16 mouse cellular contexts compared by ENCODE assay signal in the genomic region with DNA sequence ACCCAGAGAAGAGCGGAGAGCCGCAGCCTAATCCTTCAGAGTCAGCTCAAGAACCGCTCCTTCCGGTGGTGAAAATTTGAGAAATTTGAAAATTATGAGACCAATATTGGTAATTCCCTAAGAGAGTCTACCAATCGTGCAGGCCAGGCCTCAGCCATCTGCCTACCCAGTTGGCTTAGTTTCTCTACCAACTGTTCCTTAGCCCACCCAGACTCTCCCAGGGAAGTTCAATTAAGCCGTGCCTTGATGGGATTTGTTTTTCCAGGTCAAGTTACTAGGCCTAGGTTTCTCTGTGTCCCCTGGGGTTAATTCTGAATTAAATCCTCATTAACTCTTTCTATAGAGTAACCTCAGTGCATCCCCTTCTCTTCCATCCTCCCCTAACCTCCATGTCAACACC. TPM values are rescaled to one million over a fixed set of nuclear protein-coding genes. Genes with fewer than 3 reads are reported as not detected.
"Had no signal": no experiment of that assay in that cellular context is flagged by ENCODE, and none has a peak within 500 bp of the region (broad histone marks: within the 10 kb centered on the region; RNA-seq: fewer than 3 reads in every experiment).

No protein-coding gene starts in this region.

- DNase-seq: kidney, adult 18-20 months; kidney, postnatal 10 days; kidney, postnatal 4 days; lung, adult 2 months; lung, postnatal 36 days; right cerebral cortex, postnatal 4 days; spleen, adult 18-20 months; thymus, adult 18-20 months; thymus, postnatal 25 days had no signal

- H3K36me3 ChIP-seq: limb, embryonic 13.5 days; liver, embryonic 15.5 days; midbrain, embryonic 13.5 days had no signal

- H3K4me3 ChIP-seq: limb, embryonic 13.5 days; liver, embryonic 15.5 days; midbrain, embryonic 13.5 days had no signal

- H3K4me1 ChIP-seq: limb, embryonic 13.5 days; liver, embryonic 15.5 days; midbrain, embryonic 13.5 days had no signal

- H3K9me3 ChIP-seq: limb, embryonic 13.5 days; liver, embryonic 15.5 days; midbrain, embryonic 13.5 days had no signal

- ATAC-seq: lung, postnatal 0 days; midbrain, embryonic 13.5 days had no signal

- H3K4me2 ChIP-seq: limb, embryonic 13.5 days; liver, embryonic 15.5 days; midbrain, embryonic 13.5 days had no signal

- H3K9ac ChIP-seq: limb, embryonic 13.5 days; liver, embryonic 15.5 days; midbrain, embryonic 13.5 days had no signal

- H3K27ac ChIP-seq: limb, embryonic 13.5 days; liver, embryonic 15.5 days; midbrain, embryonic 13.5 days had no signal

RNA-seq across cellular contexts. Expression of gene Gm14226, which starts 5.1 kb away (rescaled TPM):
- total RNA-seq: liver, adult 2 months; megakaryocyte progenitor cell, adult 5-6 weeks; midbrain, postnatal 0 days had no signal
- polyA plus RNA-seq: liver, adult 2 months had no signal
